Mouse (Mus musculus) CD4-positive, CD25-positive, alpha-beta regulatory T cell, adult 4 months (primary cell): ENCODE data around the gene Wfdc12. TPM values are rescaled to one million over a fixed set of nuclear protein-coding genes. Genes with fewer than 3 reads are reported as not detected.
A peak's percentile ranks its signal among the peaks of the same experiment; 100 is the strongest.

ENCODE experiments used
- ATAC-seq: one replicate; pipeline ENCODE4 v1.8.0; 2017
- polyA plus RNA-seq, 2 experiments: library from polyadenylated mRNA; unstranded; fragments of 100-300 nt; shearing (Covaris generic); gene quantifications; one replicate each; pipeline ENCODE4 v1.2.1; 2017

The Wfdc12 gene
- polyA plus RNA-seq, 2 experiments from 2014 or later = not detected

DNA sequence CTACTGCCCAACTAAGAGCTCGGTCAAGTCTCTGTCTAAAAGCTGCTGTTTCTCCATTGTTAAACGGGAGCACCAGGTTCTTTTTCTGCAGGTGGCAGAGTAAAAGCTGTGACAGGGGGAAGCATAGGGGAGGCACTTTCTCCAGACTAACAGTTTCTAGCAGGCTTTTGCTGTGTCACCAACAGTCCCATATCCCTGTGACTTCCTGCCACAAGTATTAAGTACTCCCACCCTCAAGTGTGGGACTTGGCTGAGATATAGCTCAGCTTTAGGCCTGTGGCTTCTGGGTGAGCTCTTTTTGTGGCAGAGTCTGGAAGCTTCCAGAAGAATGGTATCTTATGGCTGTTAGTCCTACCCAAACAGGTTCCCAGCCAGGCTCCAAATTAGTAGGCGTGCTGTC, 14.6 kb downstream of the Wfdc12 start:
- no peak for ATAC-seq

GRCm38 (mm10) chr2:164174649-164175395, 15.6 kb downstream of the Wfdc12 start:
- ATAC-seq = no peak

DNA sequence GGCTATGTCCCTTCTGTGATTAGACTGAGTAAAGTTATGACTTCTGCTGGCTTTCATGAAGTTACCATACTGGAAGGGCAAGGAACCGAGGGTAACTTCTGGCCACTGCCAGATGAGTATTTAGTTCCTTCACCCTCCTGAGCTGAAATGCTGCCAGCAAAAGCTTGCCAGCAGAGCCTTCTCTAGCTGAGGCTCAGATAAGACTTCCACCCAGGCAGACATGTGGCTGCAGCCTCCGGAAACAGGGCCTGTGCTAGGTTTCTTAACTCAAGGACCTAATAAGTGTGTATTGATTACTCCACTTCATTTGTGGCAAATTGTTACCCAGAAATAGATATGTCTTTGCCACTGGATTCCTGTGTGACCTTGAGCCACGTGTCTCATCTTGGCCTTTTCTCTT, 17.0 kb downstream of the Wfdc12 start:
- ATAC-seq = no peak

DNA sequence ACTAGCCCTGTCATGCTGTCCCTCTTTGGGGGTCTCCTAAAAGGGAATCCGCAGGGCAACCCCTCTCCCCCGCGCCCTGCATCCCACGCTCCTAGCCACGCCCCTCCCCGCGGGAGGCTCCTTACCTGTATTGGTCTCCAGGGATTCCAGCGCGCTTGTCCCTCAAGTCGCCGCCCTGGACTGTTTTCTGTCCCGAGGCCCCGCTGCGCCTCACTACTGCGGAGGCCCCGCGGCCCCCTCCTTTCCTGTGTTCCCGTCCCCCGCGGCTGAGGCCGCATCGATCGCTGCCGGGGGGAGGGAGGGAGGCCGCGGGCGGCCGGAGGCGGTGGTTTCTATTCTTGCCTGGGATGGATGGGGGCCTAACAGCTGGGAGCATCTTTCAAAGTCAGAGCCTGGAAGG, 19.5 kb downstream of the Wfdc12 start, which contains the start of gene Kcns1:
Gene Kcns1, minus strand, starts transcription at position 212 of the 400 bp plus-strand sequence.
- no peak for ATAC-seq

GRCm38 (mm10) chr2:164170326-164170725, 20.1 kb downstream of the Wfdc12 start:
- ATAC-seq = no peak

GRCm38 (mm10) chr2:164168571-164168946, 21.8 kb downstream of the Wfdc12 start:
- ATAC-seq = peak; percentile 68

DNA sequence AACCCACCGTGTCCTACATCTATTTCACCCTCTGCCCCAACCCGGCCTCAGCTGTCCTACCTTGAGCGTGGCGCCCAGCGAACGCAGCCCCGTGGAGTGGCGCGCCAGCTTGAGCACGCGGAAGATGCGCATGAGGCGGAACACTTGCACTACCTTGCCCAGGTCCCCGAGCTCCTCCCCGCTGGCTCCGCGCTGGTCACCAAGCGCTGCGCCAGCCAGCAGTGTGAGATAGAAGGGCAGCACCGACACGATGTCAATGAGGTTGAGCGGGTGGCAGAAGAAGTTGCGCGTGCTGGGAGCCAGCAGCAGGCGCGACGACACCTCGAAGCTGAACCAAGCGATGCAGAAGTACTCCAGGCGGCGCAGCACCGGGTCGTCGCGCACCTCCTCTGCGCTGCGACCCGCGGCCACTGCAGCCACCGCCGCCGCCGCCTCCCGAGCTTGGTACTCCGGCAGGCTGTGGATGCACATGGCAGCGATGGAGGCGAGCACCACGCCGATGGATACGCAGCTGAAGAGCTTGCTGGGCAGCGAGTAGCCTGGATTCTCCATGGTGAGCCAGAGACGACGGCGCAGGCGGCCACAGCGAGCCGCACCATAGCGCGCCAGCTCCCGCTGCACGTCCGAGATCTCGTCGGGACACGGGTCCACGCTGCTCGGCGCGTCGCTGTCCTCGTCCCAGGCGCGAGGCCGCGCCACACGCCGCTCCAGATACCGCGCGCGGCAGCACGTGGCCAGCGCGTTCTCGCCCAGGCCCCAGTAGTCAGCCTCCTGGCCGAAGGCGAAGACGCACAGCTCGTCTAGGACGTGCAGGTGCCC, 22.4 kb downstream of the Wfdc12 start:
- ATAC-seq = no peak

GRCm38 (mm10) chr2:164164941-164165340, 25.5 kb downstream of the Wfdc12 start:
- no peak for ATAC-seq

GRCm38 (mm10) chr2:164161515-164162055, 28.8 kb downstream of the Wfdc12 start:
- ATAC-seq = no peak

- no peak for ATAC-seq
Measured at GRCm38 (mm10) chr2:164158838-164159237, 31.6 kb downstream of the Wfdc12 start.

DNA sequence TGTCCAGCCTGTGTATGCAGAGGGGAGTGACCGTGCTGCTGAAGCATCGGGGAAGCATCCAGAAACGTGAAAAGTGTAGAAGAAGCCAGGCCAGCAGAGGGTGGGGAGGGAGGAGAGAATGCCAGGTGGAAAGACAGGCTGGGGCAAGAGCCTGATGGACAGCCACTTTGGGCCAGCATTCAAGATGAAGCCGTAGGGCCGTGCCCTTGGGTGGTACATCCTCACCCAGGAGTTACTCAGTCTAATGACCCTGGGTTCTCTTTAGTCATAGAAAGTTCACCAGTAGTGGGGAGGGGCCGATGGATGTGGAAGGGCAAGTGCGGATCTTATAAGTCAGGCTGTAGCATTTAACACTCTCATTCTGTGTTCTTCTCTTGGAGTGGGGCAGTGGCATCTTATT, 34.2 kb downstream of the Wfdc12 start:
- ATAC-seq = no peak

DNA sequence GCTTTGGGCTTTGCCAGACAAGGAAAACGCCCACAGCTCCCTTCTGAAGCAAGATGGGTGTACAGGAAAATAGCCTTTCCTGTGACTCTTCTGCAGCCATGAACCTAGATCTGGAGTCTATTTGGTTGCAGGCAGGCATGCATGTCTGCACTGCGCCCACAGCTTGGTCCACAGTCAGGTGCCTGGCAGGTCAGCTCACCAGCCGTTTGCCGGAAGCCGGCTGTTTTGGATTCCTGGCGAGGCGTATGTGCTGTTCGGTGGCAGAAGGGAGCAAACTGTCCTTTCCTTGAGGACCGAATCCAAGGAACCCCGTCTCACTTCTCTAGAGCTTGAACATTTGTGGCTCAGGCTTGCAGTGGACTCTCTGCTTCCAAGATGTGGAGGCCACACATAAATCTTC, 36.4 kb downstream of the Wfdc12 start:
- ATAC-seq = no peak

- no peak for ATAC-seq
Measured at GRCm38 (mm10) chr2:164152341-164152740, 38.1 kb downstream of the Wfdc12 start.

GRCm38 (mm10) chr2:164150086-164150760, 40.2 kb downstream of the Wfdc12 start:
- no peak for ATAC-seq

GRCm38 (mm10) chr2:164146556-164146955, 43.9 kb downstream of the Wfdc12 start:
- ATAC-seq = no peak

DNA sequence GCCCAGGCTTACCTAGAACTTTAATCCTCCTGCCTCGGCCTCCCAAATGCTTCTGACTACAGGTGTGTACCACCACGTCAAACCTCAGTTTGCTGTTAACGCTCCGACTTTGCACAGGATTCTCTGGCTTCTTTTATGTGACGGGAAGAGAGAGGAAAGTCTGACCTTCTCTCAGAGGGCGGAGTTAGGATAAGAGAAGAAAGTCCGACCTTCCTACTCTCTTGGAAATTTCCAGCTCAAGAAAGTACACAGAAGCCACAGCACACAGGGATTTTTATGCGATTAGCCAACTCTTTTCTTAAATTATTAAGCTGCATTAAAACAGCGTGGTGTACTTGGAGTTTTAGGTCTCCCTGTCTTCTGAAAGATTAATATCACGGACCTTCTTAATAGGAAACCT, 45.9 kb downstream of the Wfdc12 start:
- ATAC-seq = no peak

DNA sequence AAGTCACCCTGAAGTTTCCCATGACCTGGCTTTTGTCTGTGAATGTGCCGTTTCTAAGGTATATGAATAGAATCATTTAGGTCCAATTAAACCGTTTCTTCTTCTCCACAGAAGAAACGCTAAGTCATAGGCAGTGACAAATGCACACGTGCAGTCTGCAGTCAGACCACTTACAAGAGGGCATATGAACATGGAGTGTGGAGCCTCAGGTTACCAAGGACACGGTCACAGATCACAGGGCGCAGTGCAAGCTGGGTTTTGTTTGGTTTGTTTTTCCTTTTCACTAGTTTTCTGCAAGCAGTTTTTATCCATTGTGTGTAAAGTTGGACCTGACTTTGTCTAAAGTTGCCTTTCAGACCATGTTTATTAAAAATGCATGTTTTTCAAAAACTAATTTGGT, 46.4 kb downstream of the Wfdc12 start:
- no peak for ATAC-seq

DNA sequence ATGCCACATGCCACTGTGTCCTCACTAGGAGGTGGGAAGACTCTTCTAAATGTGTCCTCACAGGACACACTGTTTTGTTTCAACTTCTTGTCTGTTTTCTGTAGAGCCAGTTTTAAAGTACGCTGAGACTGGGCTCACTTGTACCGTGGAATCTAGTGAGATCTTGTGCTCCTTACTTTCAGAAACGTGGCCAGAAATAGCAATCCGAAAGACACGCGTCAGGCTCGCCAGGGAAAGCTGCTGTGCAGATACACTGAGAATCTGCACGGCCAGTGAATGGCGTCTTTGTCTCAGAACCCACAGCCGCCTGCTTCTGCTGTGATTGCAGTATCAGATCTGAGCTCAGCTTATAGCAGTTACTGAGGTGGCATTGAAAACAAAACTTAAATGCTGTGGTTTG, 48.4 kb downstream of the Wfdc12 start:
- ATAC-seq = no peak

Other genes starting within 250 kb of the Wfdc12 start
- gene Ywhab, start 195.6 kb downstream of the Wfdc12 start, polyA plus RNA-seq = 10 to 100 TPM; 66.3 to 88.1 TPM
- 1 to 10 TPM in 1 of 2 experiments, not detected in 1; 4.4 TPM for gene Pabpc1l, start 165.2 kb downstream of the Wfdc12 start, polyA plus RNA-seq
- 100 to 1,000 TPM; 158 to 175 TPM for gene Stk4, start 120.3 kb downstream of the Wfdc12 start, polyA plus RNA-seq
- gene Tomm34, start 119.4 kb downstream of the Wfdc12 start, polyA plus RNA-seq = 100 to 1,000 TPM; 132 to 139 TPM
- under 1 TPM in 1 of 2 experiments, not detected in 1; 0.22 TPM for gene Kcns1, start 19.5 kb downstream of the Wfdc12 start, polyA plus RNA-seq
- gene Wfdc5, start 7.9 kb downstream of the Wfdc12 start, polyA plus RNA-seq = not detected
- gene Wfdc15a, start 9.5 kb upstream of the Wfdc12 start, polyA plus RNA-seq = not detected
- gene Wfdc15b, start 31.1 kb upstream of the Wfdc12 start, polyA plus RNA-seq = not detected
- gene Svs2, start 47.9 kb upstream of the Wfdc12 start, polyA plus RNA-seq = not detected
- gene Svs3b, start 66.0 kb upstream of the Wfdc12 start, polyA plus RNA-seq = not detected
- gene Svs4, start 87.9 kb upstream of the Wfdc12 start, polyA plus RNA-seq = not detected
- gene Svs3a, start 98.7 kb upstream of the Wfdc12 start, polyA plus RNA-seq = not detected
- gene Svs6, start 126.1 kb upstream of the Wfdc12 start, polyA plus RNA-seq = not detected
- gene Svs5, start 142.1 kb upstream of the Wfdc12 start, polyA plus RNA-seq = not detected
- 1 to 10 TPM in 1 of 2 experiments, under 1 TPM in 1; 0.75 to 1.1 TPM for gene Slpi, start 198.5 kb upstream of the Wfdc12 start, polyA plus RNA-seq
- gene Rbpjl, start 212.5 kb upstream of the Wfdc12 start, polyA plus RNA-seq = not detected
- gene Matn4, start 214.6 kb upstream of the Wfdc12 start, polyA plus RNA-seq = not detected